Mouse (Mus musculus) spleen, adult 18-20 months (tissue): ENCODE measurements around the gene Cdyl.
"Not testable (repeated sequence)": the region's sequence is repeated elsewhere in the genome, so short reads cannot be mapped to it uniquely, and the experiment has no call there.

Source experiments
- DNase-seq, 2 experiments: peaks; one replicate each; pipeline ENCODE4 v3.0.0; 2022; ENCODE audit warnings: mixed read lengths in 2 of 2

Gene Cdyl

GRCm38 (mm10) chr13:35806165-35806564 lies 146.5 kb downstream of the Cdyl start:
- DNase-seq, result no peak

- DNase-seq, result no peak
These were observed 147.4 kb downstream of the Cdyl start for GRCm38 (mm10) chr13:35807016-35807415.

GRCm38 (mm10) chr13:35807525-35807924 lies 147.9 kb downstream of the Cdyl start:
- no peak for DNase-seq

GRCm38 (mm10) chr13:35807940-35808339 lies 148.3 kb downstream of the Cdyl start:
- no peak for DNase-seq

GRCm38 (mm10) chr13:35809252-35810159 lies 149.9 kb downstream of the Cdyl start:
- no peak for DNase-seq

GRCm38 (mm10) chr13:35810160-35810537 lies 150.5 kb downstream of the Cdyl start:
- DNase-seq, result no peak

GRCm38 (mm10) chr13:35811361-35812190 lies 151.9 kb downstream of the Cdyl start:
- no peak for DNase-seq

- DNase-seq, result no peak
These were observed 152.5 kb downstream of the Cdyl start for GRCm38 (mm10) chr13:35812191-35812440.

GRCm38 (mm10) chr13:35813348-35814127 lies 153.9 kb downstream of the Cdyl start:
- no peak for DNase-seq

GRCm38 (mm10) chr13:35815205-35815726 lies 155.6 kb downstream of the Cdyl start:
- no peak for DNase-seq

- no peak for DNase-seq
These were observed 156.2 kb downstream of the Cdyl start for GRCm38 (mm10) chr13:35815782-35816368.

GRCm38 (mm10) chr13:35817626-35818025 lies 158.0 kb downstream of the Cdyl start:
- no peak for DNase-seq

- no peak for DNase-seq
These were observed 158.4 kb downstream of the Cdyl start for GRCm38 (mm10) chr13:35818060-35818459.

GRCm38 (mm10) chr13:35821821-35822454 lies 162.3 kb downstream of the Cdyl start:
- DNase-seq, result no peak

GRCm38 (mm10) chr13:35822795-35823194 lies 163.2 kb downstream of the Cdyl start:
- no peak for DNase-seq

GRCm38 (mm10) chr13:35825639-35826038 lies 166.0 kb downstream of the Cdyl start:
- DNase-seq, result no peak

- no peak for DNase-seq
These were observed 173.0 kb downstream of the Cdyl start for GRCm38 (mm10) chr13:35832676-35833075.

- no peak for DNase-seq
These were observed 174.3 kb downstream of the Cdyl start for GRCm38 (mm10) chr13:35833941-35834340.

GRCm38 (mm10) chr13:35835669-35836068 lies 176.0 kb downstream of the Cdyl start:
- DNase-seq, result no peak

- not testable (repeated sequence) for DNase-seq
These were observed 176.9 kb downstream of the Cdyl start for GRCm38 (mm10) chr13:35836501-35836900.

- no peak for DNase-seq
These were observed 180.5 kb downstream of the Cdyl start for GRCm38 (mm10) chr13:35840102-35840501.

GRCm38 (mm10) chr13:35843383-35843782 lies 183.8 kb downstream of the Cdyl start:
- DNase-seq, result no peak
